Mouse (Mus musculus) CD4-positive, CD25-positive, alpha-beta regulatory T cell, adult 9 weeks (primary cell): ENCODE measurements around the gene Cyp2c70. TPM values are rescaled to one million over a fixed set of nuclear protein-coding genes. Genes with fewer than 3 reads are reported as not detected.

Source experiments
- polyA plus RNA-seq: library from polyadenylated mRNA; unstranded; fragments of 100-300 nt; shearing (Covaris generic); gene quantifications from one replicate; pipeline ENCODE4 v1.2.1, GENCODE M21; 2017

Cyp2c70 gene
- polyA plus RNA-seq = not detected

DNA sequence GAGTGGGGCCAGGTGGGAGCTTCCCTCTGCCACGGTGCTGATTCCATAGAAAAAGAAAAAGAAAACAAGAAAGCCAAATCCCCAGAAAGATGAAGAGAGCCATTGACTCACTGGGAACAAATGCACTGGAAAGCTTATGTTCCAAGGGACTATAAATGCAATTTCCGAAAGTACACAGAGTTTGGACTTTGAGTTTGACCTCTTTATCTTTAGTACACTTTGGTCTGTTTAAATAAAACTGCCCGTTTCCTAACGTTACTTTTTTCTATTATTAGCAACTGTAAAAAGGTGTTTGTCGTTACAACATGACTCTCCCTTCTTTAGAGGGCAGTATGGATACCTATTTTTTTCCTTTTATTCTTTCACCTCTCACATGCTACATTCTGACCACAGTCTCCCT is at the start of gene Cyp2c70:
TSS of gene Cyp2c70 (minus strand) at position 174 of the 400 bp plus-strand sequence.

Other genes starting within 250 kb of the Cyp2c70 start
- not detected for gene Cyp2c37, start 194.9 kb downstream of the Cyp2c70 start, polyA plus RNA-seq
- not detected for gene Cyp2c54, start 113.5 kb downstream of the Cyp2c70 start, polyA plus RNA-seq
- gene Cyp2c50, start 97.6 kb downstream of the Cyp2c70 start, polyA plus RNA-seq = not detected
- gene Pdlim1, start 84.5 kb upstream of the Cyp2c70 start, polyA plus RNA-seq = 303 TPM